Mouse (Mus musculus) layer of hippocampus, adult 9-11 months (tissue): ENCODE measurements around the gene Olfr462.

ENCODE experiments used
- DNase-seq: peaks from one replicate; pipeline ENCODE4 v3.0.0; 2022

Gene Olfr462

GRCm38 (mm10) chr11:87846968-87847600 lies 45.0 kb downstream of the Olfr462 start:
- no peak for DNase-seq

- no peak for DNase-seq
Observed at GRCm38 (mm10) chr11:87841436-87841835, 50.6 kb downstream of the Olfr462 start.

GRCm38 (mm10) chr11:87840676-87841075 lies 51.4 kb downstream of the Olfr462 start:
- peak; percentile 6 for DNase-seq
